Mouse (Mus musculus) urinary bladder, adult 18-20 months (tissue): ENCODE data around the gene Ppp6r3.
"Not testable (repeated sequence)": the region's sequence is repeated elsewhere in the genome, so short reads cannot be mapped to it uniquely, and the experiment has no call there.

ENCODE experiments used
- DNase-seq, 2 experiments: peaks; one replicate each; pipeline ENCODE4 v3.0.0; 2022; ENCODE audit warnings: low spot score in 2 of 2, mixed read lengths in 2 of 2

The Ppp6r3 gene

DNA sequence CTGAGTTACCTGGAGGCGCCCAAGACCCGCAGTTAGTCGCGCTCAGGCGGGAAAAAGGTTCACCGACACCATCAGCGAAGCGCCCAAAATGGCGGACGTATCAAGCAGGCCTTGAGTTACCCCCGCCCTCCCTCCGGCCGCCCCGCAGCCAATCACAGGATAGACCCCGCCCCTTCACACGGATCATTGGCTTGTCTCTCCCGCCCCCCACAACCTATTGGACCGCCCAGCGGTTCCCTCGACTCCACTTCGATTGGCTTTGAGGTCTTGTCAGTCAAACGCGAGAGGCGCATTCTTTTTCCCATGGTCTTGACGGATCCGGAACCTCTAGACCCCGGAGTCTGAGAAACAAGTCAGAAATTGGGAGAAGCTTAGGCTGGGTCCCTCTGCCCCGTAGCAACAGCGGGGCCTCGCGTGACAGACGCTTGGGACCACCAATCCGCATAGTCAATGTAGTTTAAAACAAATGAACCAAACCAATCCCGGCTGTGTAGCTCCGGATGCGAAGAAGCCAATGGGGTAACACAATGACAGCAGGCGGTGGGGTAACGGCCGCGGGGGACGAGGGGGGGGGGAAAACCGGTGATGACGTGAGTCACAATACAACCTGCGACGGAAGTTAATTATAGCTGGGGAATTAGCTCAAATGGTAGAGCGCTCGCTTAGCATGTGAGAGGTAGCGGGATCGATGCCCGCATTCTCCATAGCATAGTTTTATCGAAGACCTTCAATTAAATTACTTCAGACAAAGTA, at the start of gene Ppp6r3:
Ppp6r3 (minus strand) TSS at position 118 of the 753 bp plus-strand sequence.
- peak; percentile 97 to 98 for DNase-seq

DNA sequence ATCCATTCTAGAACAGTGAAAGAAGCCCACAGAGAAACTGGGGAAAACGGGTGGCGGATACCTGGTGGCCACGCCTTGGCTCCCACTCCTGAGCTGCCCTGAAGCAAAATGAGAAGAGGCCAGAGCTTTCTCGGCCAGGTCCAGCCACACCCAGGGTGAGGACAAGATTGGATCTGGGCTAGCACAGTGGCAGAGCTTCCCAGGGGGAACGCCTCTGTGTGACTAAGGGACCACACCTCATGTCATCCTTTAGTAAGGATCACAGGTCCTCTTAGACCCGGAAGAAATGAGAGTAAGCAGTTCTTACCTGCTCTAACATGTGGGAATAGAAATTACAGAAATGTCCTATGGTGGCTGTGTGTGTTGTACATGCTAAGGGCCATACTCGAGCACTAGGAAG, 49.6 kb upstream of the Ppp6r3 start:
- no peak for DNase-seq

- peak in 1 of 2 experiments; percentile 51 for DNase-seq
These were observed 48.3 kb upstream of the Ppp6r3 start for GRCm38 (mm10) chr19:3623824-3624223.

DNA sequence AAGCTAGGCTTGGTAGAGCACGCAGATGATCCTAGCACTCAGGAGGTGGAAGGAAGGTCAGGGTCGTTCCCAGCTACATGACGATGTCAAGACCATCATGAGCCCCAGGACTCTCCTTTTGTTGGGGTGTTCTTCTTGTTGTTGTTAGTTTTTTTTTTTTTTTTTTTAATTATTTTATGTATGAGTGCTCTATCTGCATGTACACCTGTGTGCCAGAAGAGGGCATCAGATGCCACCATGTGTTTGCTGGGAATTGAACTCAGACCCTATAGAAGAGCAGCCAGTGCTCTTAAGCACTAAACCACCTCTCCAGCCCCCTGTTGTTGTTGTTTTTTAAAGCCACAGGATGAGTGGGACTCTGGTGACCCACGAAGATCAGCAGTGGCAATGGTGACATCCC, 47.7 kb upstream of the Ppp6r3 start:
- DNase-seq, result no peak

GRCm38 (mm10) chr19:3620871-3621270, 45.3 kb upstream of the Ppp6r3 start:
- no peak for DNase-seq

DNA sequence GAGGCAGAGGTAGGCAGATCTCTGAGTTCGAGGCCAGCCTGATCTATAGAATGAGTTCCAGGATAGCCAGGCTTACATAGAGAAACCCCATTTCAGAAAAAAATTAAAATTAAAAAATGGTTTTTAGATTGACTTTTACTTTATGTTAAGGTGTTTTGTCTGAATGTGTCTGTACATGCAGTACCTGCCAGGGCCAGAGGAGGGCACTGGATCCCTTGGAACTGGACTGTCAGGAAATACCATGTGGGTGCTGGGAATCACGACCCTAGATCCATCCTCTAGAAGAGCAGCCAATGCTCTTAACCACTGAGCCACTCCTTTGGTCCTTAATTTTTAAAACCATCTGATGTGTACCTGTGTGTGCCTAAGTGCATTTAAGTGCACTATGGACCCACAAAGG, 43.8 kb upstream of the Ppp6r3 start:
- DNase-seq, result no peak

- DNase-seq, result no peak
These were observed 38.4 kb upstream of the Ppp6r3 start for GRCm38 (mm10) chr19:3613991-3614390.

DNA sequence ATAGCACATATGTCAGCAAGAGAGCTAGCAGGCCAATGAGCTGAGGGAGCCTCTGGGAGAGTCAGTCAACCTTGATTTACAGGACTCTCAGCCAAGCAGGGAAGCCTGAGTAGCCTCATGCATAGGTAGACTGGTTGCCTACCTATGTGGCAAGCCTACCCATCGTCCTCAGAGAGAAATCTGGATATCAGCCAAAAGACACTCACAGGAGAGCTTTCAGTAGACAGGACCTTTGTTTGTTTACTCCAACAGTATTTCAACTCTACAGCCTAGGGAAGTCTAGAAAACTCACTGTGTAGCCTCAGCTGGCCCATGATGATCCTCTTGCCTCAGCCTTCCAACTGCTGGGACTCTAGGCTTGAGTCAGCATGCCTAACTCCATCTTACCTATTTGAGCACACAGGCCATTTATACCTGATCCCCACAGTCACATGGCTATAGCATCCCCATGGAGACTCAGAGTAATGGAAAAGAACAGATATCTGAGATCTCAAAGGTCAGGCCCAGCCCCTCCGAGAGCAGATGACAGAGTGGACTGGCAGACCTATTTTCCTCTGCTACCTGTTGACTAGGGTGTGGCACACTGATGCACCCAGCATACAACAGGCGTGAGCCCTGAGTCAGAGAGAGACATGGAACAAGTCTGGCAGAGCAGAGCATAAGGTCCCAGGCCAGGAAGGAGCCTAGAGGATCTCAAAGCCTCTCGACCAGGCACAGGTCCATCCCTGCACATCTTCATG, 37.2 kb upstream of the Ppp6r3 start:
- DNase-seq, result no peak

GRCm38 (mm10) chr19:3611730-3612129, 36.2 kb upstream of the Ppp6r3 start:
- DNase-seq, result no peak

DNA sequence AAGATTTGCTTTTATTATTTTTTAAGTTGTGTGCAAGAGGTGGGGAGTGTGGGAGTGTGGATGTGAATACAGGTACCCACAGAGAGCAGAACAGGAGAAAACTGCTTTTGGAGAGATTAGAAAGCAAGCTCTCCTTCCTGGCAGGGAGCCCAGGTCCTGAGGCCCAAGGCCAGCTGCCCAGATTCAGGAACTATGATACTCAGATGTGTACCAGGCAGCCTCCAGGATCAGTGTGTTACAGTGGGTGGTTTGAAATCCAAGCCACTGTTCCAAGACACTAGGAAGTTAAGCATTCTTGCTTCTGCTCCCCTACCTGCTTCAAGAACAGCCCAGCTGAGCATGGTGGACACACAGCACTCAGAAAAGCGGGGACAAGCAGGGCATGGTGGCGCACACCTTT, 35.3 kb upstream of the Ppp6r3 start:
- no peak for DNase-seq

DNA sequence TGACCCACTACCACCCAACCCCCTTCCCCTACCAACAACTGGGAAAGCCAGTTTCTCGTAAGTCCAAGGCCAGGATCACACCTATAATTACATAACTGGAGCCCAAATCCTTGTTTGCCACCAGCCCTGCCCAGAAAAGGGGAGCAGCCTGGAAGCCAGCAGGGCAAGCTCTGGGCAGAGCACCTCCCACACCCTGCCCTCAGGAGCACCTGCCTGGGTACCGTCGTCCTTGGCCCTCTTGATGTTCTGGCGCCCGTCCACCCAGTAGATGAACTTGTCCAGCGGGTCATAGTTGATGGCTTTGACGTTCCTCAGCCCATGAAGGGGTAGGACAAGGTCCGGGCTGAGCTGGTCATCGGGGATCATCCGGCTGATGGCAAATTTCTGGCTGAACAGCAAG, 34.3 kb upstream of the Ppp6r3 start:
- no peak for DNase-seq

DNA sequence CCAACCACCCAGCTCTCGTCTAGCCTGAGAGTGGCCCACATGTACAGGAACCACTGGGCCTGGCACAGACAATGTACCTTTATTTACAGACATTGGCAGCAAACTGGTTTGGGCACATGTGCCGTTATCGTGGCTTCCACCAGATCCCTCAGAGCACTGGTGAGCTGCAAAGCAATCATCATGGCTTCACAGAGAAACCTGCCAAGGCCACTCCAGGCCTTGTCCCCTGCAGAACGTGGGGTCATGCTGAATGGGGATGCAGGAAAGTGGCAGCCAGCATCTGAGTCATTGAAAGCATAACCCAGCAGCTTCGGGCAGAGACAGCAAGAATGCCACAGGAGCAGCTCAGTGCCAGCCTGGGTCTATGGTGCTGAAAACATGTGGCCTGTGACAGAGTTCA, 18.8 kb upstream of the Ppp6r3 start:
- no peak for DNase-seq

GRCm38 (mm10) chr19:3593379-3594055, 18.0 kb upstream of the Ppp6r3 start:
- DNase-seq, result no peak

DNA sequence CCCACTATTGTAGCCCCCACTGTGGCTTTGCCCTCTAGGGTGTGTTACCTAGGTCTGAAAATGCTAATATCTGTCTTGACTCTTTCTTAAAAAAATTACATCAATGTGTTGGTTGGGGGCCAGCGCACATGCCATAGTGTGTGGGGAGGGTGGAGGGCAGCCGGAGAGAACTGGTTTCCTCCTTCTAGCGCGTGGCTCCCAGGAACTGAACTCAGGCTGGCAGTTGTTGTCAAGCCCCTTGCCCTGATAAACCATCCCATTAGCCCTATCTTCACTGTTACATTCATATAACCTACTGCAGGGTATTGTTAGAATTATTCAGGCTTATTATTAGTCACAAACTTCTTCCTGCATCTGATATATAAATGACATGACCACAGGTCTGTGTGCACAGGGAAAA, 14.4 kb upstream of the Ppp6r3 start:
- no peak for DNase-seq

DNA sequence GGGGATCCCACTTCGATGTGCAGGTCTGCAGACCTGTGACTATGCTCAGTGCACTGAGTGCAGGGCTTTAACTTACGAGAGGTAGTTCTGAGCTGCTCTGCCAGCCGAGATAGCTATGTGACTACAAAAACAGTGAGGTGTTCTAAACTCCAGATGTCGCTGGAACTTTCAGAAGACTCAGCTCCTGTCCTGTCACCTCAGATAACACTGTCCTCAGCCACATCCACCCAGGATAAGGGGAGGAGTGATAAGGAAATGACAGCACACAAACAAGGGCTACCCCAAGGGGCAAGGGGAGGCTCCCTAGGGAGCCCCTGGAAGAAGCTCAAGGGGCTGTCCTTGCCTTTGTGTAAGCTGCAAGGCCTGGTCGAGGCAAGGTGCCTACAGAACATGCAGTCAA, 14.0 kb upstream of the Ppp6r3 start:
- no peak for DNase-seq

- DNase-seq, result not testable (repeated sequence)
These were observed 12.2 kb upstream of the Ppp6r3 start for GRCm38 (mm10) chr19:3587729-3588128.

DNA sequence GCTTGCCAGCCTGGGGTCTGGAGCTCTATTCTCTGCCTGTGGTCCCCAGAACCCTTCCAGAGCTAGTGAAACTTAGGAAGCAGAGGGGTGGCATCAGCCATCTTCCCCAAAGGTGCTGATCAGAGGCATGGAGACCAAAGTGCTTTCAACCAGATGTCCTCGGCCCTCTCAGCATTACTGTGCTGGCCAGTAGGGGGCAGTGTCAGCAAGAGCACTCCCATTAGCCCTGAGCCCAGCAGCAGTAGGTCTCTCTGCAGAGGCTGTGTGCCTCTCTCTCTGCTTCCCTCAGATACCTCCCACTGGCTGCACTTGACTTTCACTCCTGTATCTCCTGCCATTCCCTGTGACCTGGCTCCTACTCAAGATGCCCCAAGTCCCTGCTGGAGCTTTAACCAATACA, 11.0 kb upstream of the Ppp6r3 start:
- peak; percentile 26 to 31 for DNase-seq

- no peak for DNase-seq
These were observed 10.5 kb upstream of the Ppp6r3 start for GRCm38 (mm10) chr19:3586026-3586425.

- DNase-seq, result peak in 1 of 2 experiments; percentile 30
These were observed 5.8 kb upstream of the Ppp6r3 start for GRCm38 (mm10) chr19:3581326-3581725.

GRCm38 (mm10) chr19:3577911-3578290, 2.4 kb upstream of the Ppp6r3 start:
- no peak for DNase-seq

- no peak for DNase-seq
These were observed 1.8 kb upstream of the Ppp6r3 start for GRCm38 (mm10) chr19:3577265-3577910.
